Mouse (Mus musculus) CD8-positive naive resting alpha-beta T cell, adult 2 months (primary cell): ENCODE measurements around the gene Ap1s2.

ENCODE experiments used
- DNase-seq, 2 experiments: peaks; one replicate each; pipeline ENCODE4 v3.0.0; 2022; ENCODE audit warnings: low read depth in 2 of 2, low spot score in 2 of 2

Gene Ap1s2

DNA sequence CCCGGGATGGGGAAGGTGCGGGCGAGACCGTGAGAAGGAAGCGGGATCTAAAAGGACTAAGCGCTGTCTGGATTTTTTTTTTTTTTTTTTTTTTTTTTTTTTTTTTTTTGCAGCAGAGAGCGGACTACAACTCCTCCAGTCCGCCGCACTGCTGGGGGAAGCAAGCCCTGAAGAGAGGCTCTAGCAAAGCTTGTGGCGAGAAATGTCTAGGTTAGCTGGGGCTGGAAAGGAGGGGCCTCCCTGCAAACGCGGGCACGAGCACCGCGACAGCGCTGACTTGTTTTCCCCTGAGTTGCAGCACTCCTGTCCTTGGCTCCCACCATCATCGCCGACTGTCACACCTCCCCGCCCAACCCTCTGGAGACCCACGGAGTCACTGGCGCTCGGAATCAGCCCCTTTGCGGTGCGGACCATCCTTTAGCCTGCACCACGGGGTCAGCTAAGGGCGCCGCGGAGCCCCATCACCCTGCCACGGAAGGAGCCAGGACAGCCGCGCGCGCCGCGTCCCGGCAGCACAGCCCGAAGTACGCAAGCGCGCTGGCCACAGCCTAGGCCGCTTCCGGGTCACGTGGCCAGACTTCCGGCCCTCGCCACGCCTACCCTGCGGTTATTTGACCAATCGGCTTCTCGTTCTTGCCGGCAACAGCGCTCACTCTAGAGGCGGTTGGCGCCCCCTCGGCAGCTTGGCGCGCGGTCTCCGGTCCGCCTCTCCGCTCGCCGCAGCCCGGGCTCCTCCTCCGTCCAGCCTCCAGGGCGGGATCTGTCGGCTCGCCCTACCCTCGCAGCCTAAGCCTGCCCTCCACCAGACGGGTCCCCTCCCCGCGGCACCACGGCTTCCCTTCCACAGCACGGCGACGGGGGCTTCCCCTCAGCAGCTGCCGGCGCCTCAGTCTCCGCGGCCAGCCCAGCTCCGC is at the start of gene Ap1s2:
Ap1s2 (plus strand) TSS at position 681 of the 914 bp plus-strand sequence.
- DNase-seq: peak; percentile 88 to 93

DNA sequence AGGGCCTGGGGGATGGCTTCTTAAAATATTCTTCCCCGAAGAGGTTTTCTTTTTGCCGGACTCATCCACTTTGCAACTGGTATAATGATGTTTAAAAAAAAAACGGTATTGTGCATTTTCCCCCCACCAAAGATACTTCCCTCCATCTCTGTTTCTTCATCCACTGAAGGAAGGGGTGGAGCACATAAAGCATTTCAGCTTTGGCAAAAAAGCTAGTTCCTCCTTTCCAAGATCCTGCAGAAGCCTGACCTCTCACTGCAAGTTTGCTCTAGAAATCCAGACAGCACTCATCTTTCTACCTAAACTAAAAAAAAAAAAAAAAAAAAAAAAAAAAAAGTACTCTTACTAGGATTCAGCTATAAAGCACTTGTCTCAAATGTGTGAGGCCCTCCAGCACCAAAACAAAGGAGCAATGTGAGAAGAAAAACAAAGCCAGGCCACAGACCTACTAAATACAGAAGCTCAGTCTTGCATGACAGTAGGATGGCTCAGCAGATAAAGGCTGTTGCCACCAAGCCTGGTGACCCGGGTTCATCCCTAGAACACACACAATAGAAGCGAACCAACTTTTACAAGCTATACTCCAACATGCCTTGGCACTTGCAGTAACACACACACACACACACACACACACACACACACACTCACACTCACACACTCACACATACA is 41.0 kb upstream of the Ap1s2 start:
- no peak for DNase-seq

DNA sequence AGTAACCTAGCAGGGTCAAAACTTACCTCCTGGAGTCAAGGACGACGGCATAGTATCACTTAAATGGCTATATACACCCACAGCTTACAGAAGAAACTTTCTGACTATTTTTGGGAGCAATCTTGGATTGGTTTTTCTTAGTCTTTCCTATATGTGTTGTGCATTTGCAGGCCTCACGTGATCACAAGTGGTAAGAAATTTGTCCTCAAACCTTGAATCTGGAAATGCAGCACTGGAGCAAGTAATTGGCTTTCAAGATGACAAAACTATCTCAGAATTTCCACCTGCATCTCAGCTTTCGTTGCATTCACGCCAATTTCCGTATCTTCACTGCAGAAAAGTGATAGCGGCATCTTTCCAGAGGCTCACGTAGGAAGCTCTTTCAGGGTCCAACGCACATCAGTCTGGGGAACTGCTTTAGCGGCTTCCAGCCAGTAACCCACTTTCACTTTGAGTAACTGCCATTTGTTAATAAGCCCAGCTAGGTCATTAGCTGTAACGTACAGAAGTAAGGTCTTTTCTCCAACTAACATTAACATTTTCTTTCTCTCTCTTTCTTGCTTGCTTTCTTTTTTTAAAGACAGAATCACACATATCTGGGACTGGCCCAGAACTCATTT is 40.0 kb upstream of the Ap1s2 start:
- no peak for DNase-seq

DNA sequence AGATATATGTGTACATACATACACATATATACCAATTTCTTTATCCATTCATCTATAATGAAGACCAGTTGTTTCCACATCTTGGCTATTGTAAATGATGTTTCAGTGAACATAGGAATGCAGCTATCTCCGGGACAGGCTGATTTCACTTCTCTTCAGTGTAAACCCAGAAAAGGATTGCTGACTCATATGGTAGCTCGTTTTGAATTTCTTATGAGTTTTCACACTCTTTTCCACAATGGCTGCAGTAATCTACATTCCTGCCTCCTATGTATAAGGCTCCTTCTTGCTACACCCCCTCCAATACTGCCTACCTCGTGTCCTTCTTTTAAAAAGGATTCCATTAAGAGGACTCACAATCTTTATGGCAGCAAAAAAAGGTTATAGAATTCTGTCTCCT is 32.9 kb upstream of the Ap1s2 start:
- no peak for DNase-seq

GRCm38 (mm10) chrX:163876636-163877035 is 32.2 kb upstream of the Ap1s2 start:
- no peak for DNase-seq

GRCm38 (mm10) chrX:163879039-163879438 is 29.8 kb upstream of the Ap1s2 start:
- no peak for DNase-seq

DNA sequence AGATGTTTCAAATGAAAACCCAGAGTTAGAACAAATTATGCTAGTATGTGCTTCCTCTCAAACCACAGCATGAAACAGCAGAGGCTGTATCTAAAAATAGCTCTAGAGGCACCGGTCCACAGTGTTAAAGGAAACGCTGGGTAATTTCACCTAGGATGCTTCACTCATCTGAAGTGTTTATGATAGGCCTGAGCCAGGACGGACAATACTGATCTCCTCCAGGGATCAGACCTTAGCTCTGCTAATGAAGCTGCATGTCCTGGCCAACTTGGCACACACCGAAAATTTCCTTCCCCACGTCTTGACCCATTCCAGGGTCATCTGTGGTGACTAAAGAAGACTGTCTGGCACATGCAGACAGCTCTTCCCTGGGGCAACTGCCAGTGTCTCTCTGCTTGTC is 29.4 kb upstream of the Ap1s2 start:
- DNase-seq: no peak

DNA sequence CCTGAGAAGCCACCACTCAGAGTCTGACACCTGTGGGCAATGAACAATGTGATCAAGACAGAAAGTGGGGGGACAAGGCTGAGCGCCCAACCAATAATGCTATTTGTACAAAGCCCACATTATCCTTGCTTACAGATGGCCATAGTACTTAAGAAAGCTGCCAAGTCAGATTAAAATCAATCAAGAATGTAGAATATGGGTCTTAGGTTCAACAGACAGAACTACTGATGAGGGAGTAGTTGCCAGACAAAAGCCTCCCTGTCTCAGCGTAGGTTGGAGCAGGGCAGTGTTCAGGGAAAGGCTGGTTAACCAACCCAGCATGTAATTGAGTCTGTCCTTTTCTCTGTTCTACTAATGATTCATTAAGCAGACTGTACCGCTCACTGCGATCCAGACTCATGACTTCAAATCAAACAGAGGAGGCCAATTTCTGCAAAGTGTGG is 23.3 kb upstream of the Ap1s2 start:
- DNase-seq: no peak

DNA sequence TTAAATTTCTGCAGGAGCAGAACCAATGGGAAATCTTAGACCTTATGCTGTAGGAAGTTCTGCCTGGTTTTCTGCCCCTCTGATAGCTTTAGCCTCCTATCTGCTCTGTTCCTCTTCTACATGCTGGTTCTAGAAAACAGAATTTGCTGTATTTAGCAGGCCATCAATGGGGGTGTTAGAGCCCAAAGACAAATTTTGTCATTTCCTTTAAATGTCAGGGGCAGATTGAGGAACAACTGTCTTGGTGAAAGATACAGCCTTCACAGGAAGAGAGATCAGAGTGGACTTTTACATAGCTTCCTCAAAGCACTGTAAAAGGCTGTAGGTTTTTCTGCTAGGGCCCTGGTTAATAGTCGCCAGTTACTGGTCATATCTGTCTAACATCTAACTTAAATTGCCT is 11.5 kb upstream of the Ap1s2 start:
- no peak for DNase-seq

- DNase-seq: no peak
Measured at GRCm38 (mm10) chrX:163899431-163900020, 9.3 kb upstream of the Ap1s2 start.

DNA sequence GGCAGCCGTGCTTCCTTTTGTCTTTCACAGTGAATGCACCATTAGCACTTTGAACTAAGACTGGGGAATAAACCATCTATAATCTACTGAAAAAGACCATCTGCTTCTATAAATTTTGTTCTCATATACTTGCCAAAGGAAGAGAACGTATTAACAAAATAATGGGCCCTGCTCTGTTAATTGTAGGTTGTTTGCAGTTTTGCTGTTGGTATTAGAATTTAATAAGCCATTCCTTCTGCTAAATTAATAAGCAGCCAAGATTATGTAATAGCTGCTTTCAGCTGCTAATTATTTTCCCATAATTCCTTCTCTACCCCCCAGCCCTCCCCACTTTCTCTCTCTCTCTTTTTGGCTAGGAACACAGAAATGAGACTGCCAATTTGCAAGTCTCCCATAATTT is 2.0 kb upstream of the Ap1s2 start:
- DNase-seq: no peak

DNA sequence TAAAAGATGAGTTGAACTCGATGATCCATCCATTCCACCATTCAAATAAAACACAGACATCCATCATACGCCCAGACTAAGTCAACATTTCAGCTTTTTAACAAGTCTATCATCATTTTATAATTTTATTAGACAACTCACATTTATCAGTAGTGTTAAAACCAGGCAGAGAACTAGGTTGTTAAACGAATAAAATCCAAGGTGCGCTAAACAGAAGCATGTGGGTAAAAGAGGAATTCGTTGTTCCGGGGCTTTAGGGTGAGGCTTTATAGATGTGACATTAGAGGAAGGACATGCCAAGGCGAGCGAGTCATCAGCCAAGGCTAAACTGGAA is 847 bp upstream of the Ap1s2 start:
- DNase-seq: no peak

GRCm38 (mm10) chrX:163909381-163909780 is 564 bp downstream of the Ap1s2 start:
- peak; percentile 17 to 24 for DNase-seq

GRCm38 (mm10) chrX:163912791-163913190 is 4.0 kb downstream of the Ap1s2 start:
- peak; percentile 22 to 24 for DNase-seq

- no peak for DNase-seq
Measured at GRCm38 (mm10) chrX:163929550-163929949, 20.7 kb downstream of the Ap1s2 start.

GRCm38 (mm10) chrX:163934731-163935130 is 25.9 kb downstream of the Ap1s2 start:
- DNase-seq: no peak

DNA sequence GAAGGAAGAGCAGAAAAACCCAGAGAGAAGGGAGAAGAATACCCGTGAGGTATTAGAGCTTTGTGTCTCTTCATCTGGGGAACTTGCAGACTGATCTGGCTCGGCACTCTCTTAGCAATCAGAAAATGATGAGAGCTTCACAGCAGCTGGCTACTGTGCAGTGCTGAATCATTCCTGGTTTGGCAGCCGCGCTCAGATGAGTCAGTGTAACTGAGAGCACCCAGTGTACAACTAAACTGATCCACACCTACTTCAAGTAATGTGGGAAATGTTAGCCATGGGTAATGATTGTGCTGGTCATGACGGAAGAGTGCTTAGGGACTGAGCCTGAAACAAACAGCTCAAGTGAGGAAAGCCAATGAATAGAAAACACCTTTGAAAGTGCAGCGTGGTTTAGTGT is 29.8 kb downstream of the Ap1s2 start:
- no peak for DNase-seq

GRCm38 (mm10) chrX:163944381-163944780 is 35.6 kb downstream of the Ap1s2 start:
- no peak for DNase-seq

GRCm38 (mm10) chrX:163951618-163952017 is 42.8 kb downstream of the Ap1s2 start:
- no peak for DNase-seq

GRCm38 (mm10) chrX:163957381-163957780 is 48.6 kb downstream of the Ap1s2 start:
- no peak for DNase-seq

DNA sequence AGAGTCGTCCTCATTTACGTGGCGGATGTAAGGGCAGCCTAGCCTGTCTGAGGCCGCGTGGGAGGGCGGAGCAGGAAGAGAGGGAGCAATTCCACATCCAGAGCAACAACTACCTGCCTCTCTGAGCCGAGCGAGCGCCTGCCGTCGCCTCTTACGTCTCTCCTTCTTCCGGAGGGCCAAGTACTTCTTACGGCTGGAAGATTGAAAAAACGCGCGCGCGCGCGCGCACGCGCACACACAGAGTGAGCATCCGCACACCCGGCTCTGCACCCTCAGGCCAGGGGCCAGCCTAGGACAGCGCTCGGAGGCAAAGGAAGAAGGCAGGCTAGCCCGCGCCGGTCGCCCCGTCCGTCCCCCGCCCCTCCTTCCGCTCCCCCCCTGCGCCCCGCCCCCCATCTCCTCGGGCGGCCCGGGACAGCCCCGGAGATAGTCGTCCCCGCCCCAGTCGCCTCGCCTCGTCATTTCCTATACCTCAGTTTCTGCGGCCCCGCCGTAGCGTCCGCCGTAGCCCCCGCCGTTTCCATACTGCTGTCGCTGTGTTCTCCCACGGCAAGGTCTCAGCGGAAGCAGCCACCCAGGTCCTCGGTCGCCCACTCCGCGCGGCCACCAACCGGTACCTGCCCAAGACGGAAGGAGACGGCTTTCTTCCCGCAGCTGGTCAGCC is 49.1 kb downstream of the Ap1s2 start:
- peak; percentile 35 to 51 for DNase-seq
